Mouse (Mus musculus) lung, embryonic 16.5 days (tissue): ENCODE measurements around the gene Fgf13. TPM values are rescaled to one million over a fixed set of nuclear protein-coding genes. Genes with fewer than 3 reads are reported as not detected.

Experiments used
- ATAC-seq: fragments of 200-750 bp; cut with Nextera tagmentation; 2 replicates; pipeline ENCODE4 v1.8.0; 2017; ENCODE audit warnings: low read depth, mild to moderate bottlenecking, moderate library complexity
- H3K27ac ChIP-seq: fragments of 300-500 bp; sonication (generic); 2 replicates; pipeline ENCODE4 v1.5.1; 2014; ENCODE audit warnings: mild to moderate bottlenecking, control low read depth, low read length
- H3K27me3 ChIP-seq: fragments of 300-500 bp; sonication (generic); 2 replicates; pipeline ENCODE4 v1.6.1; 2014; ENCODE audit warnings: low read depth, low read length, mixed read lengths; ENCODE audit not compliant: control insufficient read depth, insufficient read depth
- H3K36me3 ChIP-seq: fragments of 300-500 bp; sonication (generic); 2 replicates; pipeline ENCODE4 v1.6.1; 2014; ENCODE audit warnings: low read length; ENCODE audit not compliant: control insufficient read depth, insufficient read depth
- H3K4me1 ChIP-seq: fragments of 300-500 bp; sonication (generic); replicated peaks from 2 replicates; pipeline ENCODE4 v1.6.1; 2014; ENCODE audit warnings: low read length, mixed read lengths; ENCODE audit not compliant: control insufficient read depth, insufficient read depth
- H3K4me2 ChIP-seq: fragments of 300-500 bp; sonication (generic); 2 replicates; pipeline ENCODE4 v1.6.1; 2014; ENCODE audit warnings: low read depth, low read length, control low read depth
- H3K4me3 ChIP-seq: fragments of 300-500 bp; sonication (generic); 2 replicates; pipeline ENCODE4 v1.5.1; 2014; ENCODE audit warnings: mild to moderate bottlenecking, low read length, control low read depth
- H3K9ac ChIP-seq: fragments of 300-500 bp; sonication (generic); 2 replicates; pipeline ENCODE4 v1.6.1; 2014; ENCODE audit warnings: low read length, control low read depth
- H3K9me3 ChIP-seq: fragments of 300-500 bp; sonication (generic); 2 replicates; pipeline ENCODE4 v1.6.1; 2016; ENCODE audit warnings: low read length; ENCODE audit not compliant: control insufficient read depth
- WGBS: fragments of 180-500 bp; shearing (Covaris S2); extraction: QIAGEN DNeasy Blood & Tissue Kit; methylation state at CpG from one replicate; pipeline ENCODE4 v1.1.7; 2014; 5-methylcytosine and 5-hydroxymethylcytosine counted together
- polyA plus RNA-seq: library from polyadenylated mRNA; unstranded; fragments of >200 nt; fragmentation: Nextera tagmentation; extraction: Ambion mirVana; gene quantifications from 2 replicates; pipeline ENCODE4 v1.2.1, GENCODE M21; 2015

The Fgf13 gene
- 4.6 and 5.0 TPM in 2 replicates for polyA plus RNA-seq

DNA sequence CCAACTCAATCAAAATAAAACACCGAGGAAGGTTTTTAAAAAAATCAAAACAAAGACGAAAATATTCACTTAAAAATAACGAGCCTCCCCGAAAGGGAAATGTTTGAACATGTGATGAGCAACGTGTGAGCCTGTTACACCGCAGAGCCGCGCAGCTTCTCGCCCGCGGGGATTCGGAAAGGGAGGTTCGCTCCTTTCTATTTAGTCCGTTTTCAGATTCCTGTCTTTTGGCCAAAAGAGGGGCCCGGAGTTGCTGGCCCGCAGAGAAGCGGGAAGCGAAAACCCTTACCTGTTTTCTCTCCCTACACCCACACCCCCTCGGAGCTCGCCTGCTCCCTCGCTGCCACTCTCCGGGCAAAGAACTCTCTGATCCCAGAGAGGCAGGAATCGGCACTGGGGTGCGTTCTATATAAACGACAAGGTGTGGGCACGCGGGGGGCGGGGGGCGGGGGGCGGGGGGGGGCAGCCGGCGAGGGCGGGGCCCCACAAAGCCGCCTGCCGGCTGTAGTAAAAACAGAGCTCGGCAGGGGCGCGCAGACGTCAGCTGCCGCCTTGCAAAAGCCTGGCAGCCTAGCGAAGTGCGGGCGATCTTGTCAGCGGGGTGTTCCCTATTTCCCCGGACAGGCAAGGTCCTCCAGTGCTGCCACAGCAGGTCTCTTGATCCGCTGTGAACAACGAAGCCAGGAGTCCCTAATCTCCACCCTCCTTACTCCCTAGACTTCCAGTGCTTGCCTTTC, at the start of gene Fgf13:
Gene Fgf13, minus strand, starts transcription at position 377 of the 737 bp plus-strand sequence.
- H3K36me3 ChIP-seq: no peaks in the 10 kb centered on the region
- H3K27me3 ChIP-seq: peaks cover 9% of the 10 kb centered on the region
- no peaks in the 10 kb centered on the region for H3K4me1 ChIP-seq
- ATAC-seq: peak; percentile 53; the same call in 1 of the 2 replicates
- H3K4me3 ChIP-seq: peak within 1 kb of the TSS; percentile 53
- no peak within 1 kb of the TSS for H3K27ac ChIP-seq
- H3K9ac ChIP-seq: peak within 1 kb of the TSS; percentile 50; the same call in 1 of the 2 replicates
- 18% methylated on average over 29 of the region's 47 CpGs for WGBS
- H3K4me2 ChIP-seq: peak within 1 kb of the TSS; percentile 75
- no peaks in the 10 kb centered on the region for H3K9me3 ChIP-seq

GRCm38 (mm10) chrX:59606535-59606934, 38.7 kb upstream of the Fgf13 start:
- no peak overlapping the region for H3K9ac ChIP-seq
- H3K4me2 ChIP-seq: no peak overlapping the region
- 45% methylated on average over 1 of the region's 1 CpGs for WGBS
- no peak overlapping the region for H3K27ac ChIP-seq
- no peak overlapping the region for H3K4me3 ChIP-seq
- H3K27me3 ChIP-seq: no peaks in the 10 kb centered on the region
- no peaks in the 10 kb centered on the region for H3K36me3 ChIP-seq
- no peaks in the 10 kb centered on the region for H3K9me3 ChIP-seq
- no peaks in the 10 kb centered on the region for H3K4me1 ChIP-seq
- no peak for ATAC-seq

DNA sequence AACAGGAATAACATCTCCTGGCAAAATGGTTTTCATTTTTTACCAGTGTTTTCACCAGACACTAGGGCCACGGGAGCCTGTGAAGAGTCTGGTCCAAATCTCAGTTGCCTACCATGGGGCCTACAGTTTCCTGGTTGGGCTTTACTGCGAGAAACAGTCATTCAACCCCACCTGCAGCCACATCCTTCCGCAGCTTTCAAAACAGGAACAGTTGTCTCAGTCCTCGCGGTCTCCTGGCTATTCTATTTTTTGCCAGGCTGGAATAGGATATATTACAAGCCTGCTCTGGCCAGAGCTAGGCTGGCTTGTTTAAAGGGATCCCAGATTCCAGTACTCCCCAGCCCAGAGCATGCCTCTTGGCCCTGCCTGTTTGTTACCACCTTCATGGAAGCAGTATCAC, 21.2 kb upstream of the Fgf13 start:
- Histone ChIP-seq H3K36me3 (no peaks in the 10 kb centered on the region), H3K4me1 (no peaks in the 10 kb centered on the region), H3K27me3 (no peaks in the 10 kb centered on the region), H3K9ac (no peak overlapping the region), H3K4me3 (no peak overlapping the region), H3K9me3 (no peaks in the 10 kb centered on the region), H3K4me2 (no peak overlapping the region), H3K27ac (no peak overlapping the region)
- WGBS: 33% methylated on average over 5 of the region's 5 CpGs
- no peak for ATAC-seq

- Histone ChIP-seq H3K9me3 (no peaks in the 10 kb centered on the region), H3K9ac (no peak overlapping the region), H3K4me2 (no peak overlapping the region), H3K4me1 (no peaks in the 10 kb centered on the region), H3K4me3 (no peak overlapping the region), H3K36me3 (no peaks in the 10 kb centered on the region), H3K27ac (no peak overlapping the region), H3K27me3 (no peaks in the 10 kb centered on the region)
- no peak for ATAC-seq
- WGBS: 75% methylated on average over 11 of the region's 11 CpGs
These were observed 17.8 kb upstream of the Fgf13 start for GRCm38 (mm10) chrX:59585508-59586186.

DNA sequence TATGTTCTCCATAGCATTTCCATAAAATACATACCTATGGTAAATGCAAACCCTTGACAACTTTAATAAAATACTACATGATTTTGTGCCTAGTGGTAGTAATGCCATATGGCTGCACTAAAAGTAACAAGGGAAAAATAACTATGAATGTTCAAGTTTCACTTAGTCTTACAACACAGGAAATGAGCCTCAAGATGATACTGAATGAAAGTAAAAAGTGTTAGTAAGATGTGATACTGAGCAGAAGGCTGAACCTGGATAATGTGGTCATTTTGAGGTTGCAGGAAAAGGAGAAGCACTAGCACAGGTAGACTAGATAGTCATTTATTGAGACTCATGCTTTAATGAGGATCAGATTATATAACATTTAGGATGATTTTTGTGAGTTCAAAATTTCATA, 16.2 kb upstream of the Fgf13 start:
- Histone ChIP-seq H3K36me3 (no peaks in the 10 kb centered on the region), H3K27me3 (no peaks in the 10 kb centered on the region), H3K9ac (no peak overlapping the region), H3K4me3 (no peak overlapping the region), H3K4me2 (no peak overlapping the region), H3K4me1 (no peaks in the 10 kb centered on the region), H3K9me3 (no peaks in the 10 kb centered on the region), H3K27ac (no peak overlapping the region)
- no peak for ATAC-seq

GRCm38 (mm10) chrX:59566826-59567694, 811 bp downstream of the Fgf13 start:
- Histone ChIP-seq H3K4me3 (peak overlapping the region; percentile 53), H3K27me3 (peaks cover 9% of the 10 kb centered on the region), H3K9ac (peak overlapping the region; percentile 50; the same call in 1 of the 2 replicates), H3K4me2 (peak overlapping the region; percentile 75), H3K4me1 (no peaks in the 10 kb centered on the region), H3K36me3 (no peaks in the 10 kb centered on the region), H3K27ac (no peak overlapping the region), H3K9me3 (no peaks in the 10 kb centered on the region)
- peak; percentile 79 for ATAC-seq
- 14% methylated on average over 47 of the region's 75 CpGs for WGBS

GRCm38 (mm10) chrX:59566017-59566679, 1.7 kb downstream of the Fgf13 start:
- Histone ChIP-seq H3K9ac (no peak overlapping the region), H3K36me3 (no peaks in the 10 kb centered on the region), H3K27ac (no peak overlapping the region), H3K27me3 (peaks cover 9% of the 10 kb centered on the region), H3K4me2 (peak overlapping the region; percentile 75), H3K9me3 (no peaks in the 10 kb centered on the region), H3K4me1 (no peaks in the 10 kb centered on the region), H3K4me3 (no peak overlapping the region)
- ATAC-seq: no peak
- 20% methylated on average over 18 of the region's 18 CpGs for WGBS

GRCm38 (mm10) chrX:59547931-59548330, 19.9 kb downstream of the Fgf13 start:
- Histone ChIP-seq H3K27me3 (no peaks in the 10 kb centered on the region), H3K9ac (no peak overlapping the region), H3K4me3 (no peak overlapping the region), H3K36me3 (no peaks in the 10 kb centered on the region), H3K9me3 (no peaks in the 10 kb centered on the region), H3K4me1 (no peaks in the 10 kb centered on the region), H3K4me2 (no peak overlapping the region), H3K27ac (no peak overlapping the region)
- 68% methylated on average over 2 of the region's 2 CpGs for WGBS
- ATAC-seq: no peak
